Mouse (Mus musculus) intestine, embryonic 14.5 days (tissue): ENCODE results near the gene Lgi2. TPM values are rescaled to one million over a fixed set of nuclear protein-coding genes. Genes with fewer than 3 reads are reported as not detected.
A peak's percentile ranks its signal among the peaks of the same experiment; 100 is the strongest.

ENCODE experiments used
- ATAC-seq: fragments of 200-750 bp; cut with Nextera tagmentation; replicated peaks from 2 replicates; pipeline ENCODE4 v1.8.0; 2017; ENCODE audit warnings: low read depth, moderate number of reproducible peaks, moderate TSS enrichment, moderate library complexity; ENCODE audit not compliant: low FRiP score, low TSS enrichment
- DNase-seq: peaks from one replicate; pipeline ENCODE4 v3.0.0-alpha.2; 2018; ENCODE audit warnings: low spot score
- H3K27ac ChIP-seq: fragments of 300-500 bp; sonication (generic); 2 replicates; pipeline ENCODE4 v1.5.1; 2014; ENCODE audit warnings: low read depth, mild to moderate bottlenecking, control low read depth
- H3K27me3 ChIP-seq: fragments of 300-500 bp; sonication (generic); replicated peaks from 2 replicates; pipeline ENCODE4 v1.6.1; 2014; ENCODE audit warnings: low read length, control low read depth; ENCODE audit not compliant: control insufficient read depth, insufficient read depth
- H3K36me3 ChIP-seq: fragments of 300-500 bp; sonication (generic); 2 replicates; pipeline ENCODE4 v1.6.1; 2014; ENCODE audit warnings: low read length, control low read depth; ENCODE audit not compliant: control insufficient read depth, insufficient read depth
- H3K4me1 ChIP-seq: fragments of 300-500 bp; sonication (generic); replicated peaks from 2 replicates; pipeline ENCODE4 v1.6.1; 2014; ENCODE audit warnings: low read length, control low read depth, mixed read lengths; ENCODE audit not compliant: control insufficient read depth, insufficient read depth
- H3K4me2 ChIP-seq: fragments of 300-500 bp; sonication (generic); 2 replicates; pipeline ENCODE4 v1.6.1; 2014; ENCODE audit warnings: low read length
- H3K4me3 ChIP-seq: fragments of 300-500 bp; sonication (generic); 2 replicates; pipeline ENCODE4 v1.5.1; 2014; ENCODE audit warnings: low read depth, low read length, control low read depth, mixed read lengths
- H3K9ac ChIP-seq: fragments of 300-500 bp; sonication (generic); 2 replicates; pipeline ENCODE4 v1.6.1; 2014; ENCODE audit warnings: mild to moderate bottlenecking, low read length
- H3K9me3 ChIP-seq: fragments of 300-500 bp; sonication (generic); 2 replicates; pipeline ENCODE4 v1.6.1; 2016; ENCODE audit warnings: low read length, control low read depth; ENCODE audit not compliant: control insufficient read depth
- WGBS: fragments of 180-500 bp; shearing (Covaris S2); extraction: QIAGEN DNeasy Blood & Tissue Kit; methylation state at CpG from one replicate; pipeline ENCODE4 v1.1.7; 2014; 5-methylcytosine and 5-hydroxymethylcytosine counted together
- polyA plus RNA-seq: library from polyadenylated mRNA; unstranded; fragments of >200 nt; fragmentation: Nextera tagmentation; extraction: Ambion mirVana; gene quantifications from 2 replicates; pipeline ENCODE4 v1.2.1, GENCODE M21; 2014

Lgi2 gene
- polyA plus RNA-seq, 1 experiment from 2014 or later: 10.5 TPM

GRCm38 (mm10) chr5:52551318-52551632 lies 15.0 kb downstream of the Lgi2 start:
- Histone ChIP-seq H3K27ac (no peak overlapping the region), H3K36me3 (peaks cover 23% of the 10 kb centered on the region; the same call in 1 of the 2 replicates), H3K4me1 (peaks cover 5% of the 10 kb centered on the region; the same call in 1 of the 2 replicates), H3K9ac (no peak overlapping the region), H3K9me3 (no peaks in the 10 kb centered on the region), H3K4me3 (no peak overlapping the region), H3K4me2 (no peak overlapping the region), H3K27me3 (no peaks in the 10 kb centered on the region)
- DNase-seq (no peak), ATAC-seq (no peak)
- 69% methylated on average over 3 of the region's 3 CpGs for WGBS

DNA sequence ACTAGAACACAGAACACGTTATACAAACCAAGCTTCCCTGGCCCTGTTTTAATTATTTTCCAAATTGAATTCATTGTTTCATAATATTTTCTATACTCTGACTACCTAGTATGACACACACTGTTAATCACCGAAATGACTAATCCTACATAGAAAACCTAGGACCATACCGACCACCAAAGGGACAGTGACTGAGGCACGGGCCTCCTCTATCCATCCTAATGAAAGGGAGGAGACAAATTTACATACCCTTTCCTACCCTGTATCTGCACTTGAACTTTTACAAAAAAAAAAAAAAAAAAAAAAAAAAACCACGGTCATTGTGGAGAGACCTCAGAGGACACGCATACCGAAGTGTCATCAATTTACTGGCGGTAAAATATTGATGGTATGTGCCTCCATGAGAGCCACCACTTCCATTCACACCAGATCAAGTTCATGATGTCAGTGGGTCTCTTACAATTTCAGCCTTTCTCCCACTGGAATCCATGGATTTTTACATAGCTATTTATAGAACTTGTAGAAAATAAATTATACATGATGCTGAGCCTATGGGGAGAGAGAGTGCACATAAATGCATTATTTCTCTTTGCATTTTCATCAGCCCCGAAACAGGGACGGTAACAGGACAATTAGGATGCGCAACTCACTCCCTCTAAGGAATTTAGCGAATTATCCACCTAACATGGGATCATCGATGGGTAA lies 15.5 kb downstream of the Lgi2 start:
- H3K9ac ChIP-seq: no peak overlapping the region
- no peak overlapping the region for H3K4me2 ChIP-seq
- ATAC-seq (no peak), DNase-seq (no peak)
- H3K27me3 ChIP-seq: no peaks in the 10 kb centered on the region
- H3K4me1 ChIP-seq: peaks cover 5% of the 10 kb centered on the region; the same call in 1 of the 2 replicates
- H3K27ac ChIP-seq: no peak overlapping the region
- 79% methylated on average over 13 of the region's 13 CpGs for WGBS
- H3K9me3 ChIP-seq: no peaks in the 10 kb centered on the region
- no peak overlapping the region for H3K4me3 ChIP-seq
- peaks cover 28% of the 10 kb centered on the region for H3K36me3 ChIP-seq

DNA sequence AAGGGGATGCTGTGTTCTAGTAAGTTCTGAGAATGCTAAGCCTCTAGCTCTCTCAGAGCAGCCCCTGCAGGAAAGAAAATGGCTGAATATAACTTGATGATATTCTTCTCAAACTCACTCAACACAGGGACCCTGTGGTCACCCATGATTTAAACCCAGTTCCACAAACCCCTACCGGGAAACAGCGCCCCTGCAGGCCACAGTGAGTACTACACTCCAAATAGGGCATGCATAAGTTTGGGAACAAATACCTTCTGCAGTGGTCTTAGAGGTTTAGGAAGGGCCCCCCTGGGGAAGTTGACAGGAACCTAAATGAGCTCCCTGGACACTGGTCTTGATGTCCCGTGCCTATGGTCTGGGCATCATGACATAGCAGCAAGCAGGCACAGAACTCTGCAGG lies 19.3 kb downstream of the Lgi2 start:
- 48% methylated on average over 3 of the region's 3 CpGs for WGBS
- Histone ChIP-seq H3K4me1 (0 out of 2 replicates have a peak, but pooled peaks cover 5% of the 10 kb centered on the region), H3K4me2 (no peak overlapping the region), H3K36me3 (peaks cover 16% of the 10 kb centered on the region), H3K4me3 (no peak overlapping the region), H3K9me3 (no peaks in the 10 kb centered on the region), H3K27ac (no peak overlapping the region), H3K9ac (no peak overlapping the region), H3K27me3 (no peaks in the 10 kb centered on the region)
- ATAC-seq: no peak
- no peak for DNase-seq

DNA sequence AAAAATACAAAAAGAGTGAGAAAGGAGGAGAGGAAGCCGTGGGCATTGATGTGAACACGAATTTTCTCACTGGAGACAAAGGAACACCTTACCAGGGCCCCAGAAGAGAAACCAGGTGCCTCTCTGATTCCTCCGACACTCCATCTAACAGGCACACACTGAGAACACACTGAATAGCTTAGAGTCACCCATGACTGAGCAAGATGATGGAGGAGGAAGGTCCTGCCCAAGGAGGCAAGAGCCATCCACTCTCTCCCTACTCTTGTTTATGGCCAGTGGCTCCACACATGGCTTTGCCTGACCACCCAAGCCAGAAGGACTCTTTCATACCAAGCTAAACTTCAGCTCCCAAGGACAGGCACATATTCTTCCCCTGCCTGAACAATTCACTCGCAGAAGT lies 22.5 kb downstream of the Lgi2 start:
- Histone ChIP-seq H3K4me2 (no peak overlapping the region), H3K9me3 (no peaks in the 10 kb centered on the region), H3K27me3 (no peaks in the 10 kb centered on the region), H3K4me1 (peaks cover 15% of the 10 kb centered on the region), H3K36me3 (peaks cover 17% of the 10 kb centered on the region), H3K9ac (no peak overlapping the region), H3K27ac (no peak overlapping the region), H3K4me3 (no peak overlapping the region)
- ATAC-seq: no peak
- 91% methylated on average over 4 of the region's 4 CpGs for WGBS
- DNase-seq: no peak

DNA sequence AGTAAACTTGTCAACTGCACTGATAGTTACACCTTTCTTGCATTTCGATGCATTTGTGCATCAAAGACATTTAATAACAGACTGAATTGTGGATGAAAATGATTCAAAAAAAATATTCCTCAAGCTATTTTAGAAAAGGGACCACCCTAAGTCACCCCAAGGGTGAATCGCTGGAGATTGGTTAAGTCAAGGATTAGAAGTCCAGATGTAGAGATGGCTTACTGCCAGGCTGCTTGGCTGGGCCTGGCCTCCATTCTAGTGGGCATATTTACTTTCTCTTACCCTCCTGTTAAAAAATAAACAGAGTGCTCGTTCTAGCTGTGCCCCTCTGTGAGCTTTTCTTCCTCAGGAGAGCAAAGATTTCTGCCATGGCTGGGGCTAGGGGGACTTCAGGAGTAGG lies 26.1 kb downstream of the Lgi2 start:
- H3K27ac ChIP-seq: peak overlapping the region; percentile 85
- no peak for ATAC-seq

DNA sequence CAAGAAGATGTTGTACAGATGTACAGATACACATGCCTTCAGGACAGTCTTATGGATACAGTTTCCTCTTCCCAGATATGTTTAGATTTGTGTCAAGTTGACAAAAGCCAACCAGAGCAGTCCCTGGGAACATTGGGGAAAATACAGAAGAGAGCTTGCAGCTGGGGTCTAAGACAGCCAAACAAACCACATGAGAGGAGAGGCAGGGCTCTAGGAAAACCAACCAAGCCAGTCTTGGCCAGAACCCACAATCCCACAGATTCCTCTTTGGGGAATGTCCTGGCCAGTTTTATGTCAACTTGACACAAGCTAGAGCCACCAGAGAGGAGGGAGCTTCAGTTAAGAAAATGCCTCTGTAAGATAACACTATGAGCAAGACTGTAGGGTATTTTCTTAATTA lies 26.8 kb downstream of the Lgi2 start:
- Histone ChIP-seq H3K27ac (peak overlapping the region; percentile 85), H3K4me3 (no peak overlapping the region), H3K9me3 (no peaks in the 10 kb centered on the region), H3K36me3 (peaks cover 11% of the 10 kb centered on the region; the same call in 1 of the 2 replicates), H3K4me2 (no peak overlapping the region), H3K4me1 (peaks cover 33% of the 10 kb centered on the region), H3K9ac (no peak overlapping the region), H3K27me3 (no peaks in the 10 kb centered on the region)
- ATAC-seq (peak; percentile 78), DNase-seq (no peak)

More for the DNA sequence above, 26.1 kb downstream of the Lgi2 start:
- WGBS: 30% methylated on average over 3 of the region's 3 CpGs
- Histone ChIP-seq H3K9me3 (no peaks in the 10 kb centered on the region), H3K36me3 (peaks cover 11% of the 10 kb centered on the region; the same call in 1 of the 2 replicates), H3K4me1 (peaks cover 32% of the 10 kb centered on the region), H3K27me3 (no peaks in the 10 kb centered on the region), H3K4me3 (no peak overlapping the region), H3K9ac (no peak overlapping the region), H3K4me2 (no peak overlapping the region)
- DNase-seq: no peak

GRCm38 (mm10) chr5:52537024-52537423 lies 29.2 kb downstream of the Lgi2 start:
- Histone ChIP-seq H3K4me3 (no peak overlapping the region), H3K27me3 (no peaks in the 10 kb centered on the region), H3K36me3 (peaks cover 11% of the 10 kb centered on the region; the same call in 1 of the 2 replicates), H3K4me1 (peaks cover 42% of the 10 kb centered on the region), H3K27ac (no peak overlapping the region), H3K4me2 (no peak overlapping the region), H3K9me3 (no peaks in the 10 kb centered on the region), H3K9ac (no peak overlapping the region)
- 65% methylated on average over 7 of the region's 7 CpGs for WGBS
- ATAC-seq (peak; percentile 38), DNase-seq (no peak)

DNA sequence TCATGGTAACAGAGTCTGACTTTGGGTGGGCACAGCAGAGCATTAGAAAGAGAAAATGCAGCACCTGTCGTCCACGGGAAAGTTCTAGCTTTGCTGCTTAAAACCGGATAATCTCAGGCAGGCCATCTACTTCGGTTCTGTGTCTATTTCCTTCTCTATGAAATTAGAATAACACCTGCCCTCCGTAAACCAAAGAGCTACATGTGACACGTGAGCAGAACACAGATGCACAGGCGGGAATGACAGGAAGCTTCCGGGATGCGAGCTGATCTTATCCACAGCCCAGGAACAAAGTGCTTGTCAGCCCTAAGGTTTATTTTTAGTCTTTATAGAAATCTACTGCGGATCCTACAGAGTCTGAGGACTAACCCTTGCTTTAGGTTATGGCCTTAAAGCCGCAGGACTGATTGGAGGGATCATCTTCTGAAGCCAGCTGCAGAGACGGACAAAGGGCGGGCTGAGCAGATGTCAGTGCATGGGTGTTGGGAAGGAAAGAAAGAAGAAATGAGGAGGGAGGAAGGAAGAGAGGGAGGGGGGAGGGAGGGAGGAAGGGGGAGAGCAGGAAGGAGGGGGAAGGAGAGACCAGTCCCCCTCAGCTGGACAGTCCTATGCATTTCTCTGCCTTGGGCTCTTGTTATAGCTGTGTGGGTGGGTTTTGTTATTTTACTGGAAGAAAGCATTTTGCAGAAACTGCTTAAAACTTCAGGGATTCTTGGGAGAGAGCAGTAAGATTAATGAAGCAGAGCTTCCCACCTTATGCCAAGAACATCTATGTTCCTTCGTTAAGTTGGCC lies 31.3 kb downstream of the Lgi2 start:
- H3K4me3 ChIP-seq: no peak overlapping the region
- peaks cover 11% of the 10 kb centered on the region; the same call in 1 of the 2 replicates for H3K36me3 ChIP-seq
- H3K4me2 ChIP-seq: peak overlapping the region; percentile 25; the same call in 1 of the 2 replicates
- no peaks in the 10 kb centered on the region for H3K9me3 ChIP-seq
- 37% methylated on average over 14 of the region's 14 CpGs for WGBS
- H3K9ac ChIP-seq: no peak overlapping the region
- peaks cover 32% of the 10 kb centered on the region for H3K4me1 ChIP-seq
- ATAC-seq: peak; percentile 19; the same call in 1 of the 2 replicates
- no peaks in the 10 kb centered on the region for H3K27me3 ChIP-seq
- peak overlapping the region; percentile 69 for H3K27ac ChIP-seq
- DNase-seq: no peak
